Mouse (Mus musculus) cerebellum, postnatal 10 days (tissue): ENCODE data around the gene Rpl36a-ps1.
A peak's percentile ranks its signal among the peaks of the same experiment; 100 is the strongest.

Experiments
- DNase-seq, 2 experiments: peaks; one replicate each; pipeline ENCODE4 v3.0.0; 2021; ENCODE audit warnings: mixed read lengths in 2 of 2

Rpl36a-ps1 gene

GRCm38 (mm10) chr14:98951626-98952290 is 42.4 kb downstream of the Rpl36a-ps1 start:
- DNase-seq, result peak in 1 of 2 experiments; percentile 12
